Mouse (Mus musculus) CH12.LX (cell line): ENCODE measurements at regions not wholly inside any gene's neighbourhood (a gene's known extent, or its start where the extent isn't known, plus 50 kb on each side); places are given as distances from the start of the nearest gene placed in this dataset.

Source experiments
- DNase-seq: peaks from one replicate; pipeline ENCODE4 v3.0.0-alpha.2; 2013; ENCODE audit errors: extremely low read depth
- H3K27ac ChIP-seq: 2 replicates; pipeline ENCODE4 v1.5.1; 2012; ENCODE audit warnings: low read depth, mild to moderate bottlenecking, control low read depth, moderate library complexity; ENCODE audit not compliant: insufficient read depth
- H3K27me3 ChIP-seq: replicated peaks from 2 replicates; pipeline ENCODE3; 2012; ENCODE audit warnings: inconsistent platforms
- H3K36me3 ChIP-seq, 2 experiments: replicated peaks in 1 of 2; 2 replicates each; pipeline versions ENCODE3 to v1.6.1; 2012; ENCODE audit warnings: inconsistent platforms in 1 of 2, low read length in 1 of 2, mild to moderate bottlenecking in 1 of 2, mixed read lengths in 1 of 2, moderate library complexity in 1 of 2; ENCODE audit not compliant: control insufficient read depth in 1 of 2, insufficient read depth in 1 of 2
- H3K4me1 ChIP-seq, 2 experiments: 2 replicates each; pipeline ENCODE4 v1.6.1; 2012; ENCODE audit warnings: inconsistent platforms in 1 of 2, moderate library complexity in 1 of 2; ENCODE audit not compliant: insufficient read depth in 2 of 2, control insufficient read depth in 1 of 2
- H3K4me2 ChIP-seq: 2 replicates; pipeline ENCODE4 v1.6.1; 2012; ENCODE audit warnings: low read depth, mild to moderate bottlenecking, control low read depth; ENCODE audit not compliant: poor library complexity, insufficient read depth, severe bottlenecking
- H3K4me3 ChIP-seq, 3 experiments: fragments of 150-350 bp in 1 of 3; sonication (generic) in 1 of 3; replicated peaks in 1 of 3; 2 replicates each; pipeline versions ENCODE3 to v1.5.1; 2011 to 2012; ENCODE audit warnings: low read depth in 2 of 3, low read length in 2 of 3, mild to moderate bottlenecking in 2 of 3, moderate library complexity in 2 of 3, control low read depth in 1 of 3, improper control_type of control experiment in 1 of 3, inconsistent platforms in 1 of 3, mixed read lengths in 1 of 3; ENCODE audit not compliant: poor library complexity in 1 of 3
- H3K79me2 ChIP-seq: replicated peaks from 2 replicates; pipeline ENCODE4 v1.6.1; 2012; ENCODE audit warnings: mild to moderate bottlenecking, moderate library complexity; ENCODE audit not compliant: control insufficient read depth, poor library complexity, insufficient read depth, severe bottlenecking; ENCODE audit errors: extremely low read depth
- H3K9ac ChIP-seq: 2 replicates; pipeline ENCODE4 v1.6.1; 2012; ENCODE audit warnings: low read depth, mild to moderate bottlenecking, control low read depth, moderate library complexity; ENCODE audit not compliant: insufficient read depth
- H3K9me3 ChIP-seq: replicated peaks from 2 replicates; pipeline ENCODE3; 2012; ENCODE audit warnings: low read length, inconsistent platforms, mixed read lengths
- BHLHE40 ChIP-seq: IDR thresholded peaks from 2 replicates; pipeline ENCODE4 v1.6.1; 2011; ENCODE audit warnings: mild to moderate bottlenecking, low read depth, low read length, improper control_type of control experiment
- E2F4 ChIP-seq: IDR thresholded peaks from 2 replicates; pipeline ENCODE4 v1.6.1; 2011; ENCODE audit warnings: low read depth, low read length, improper control_type of control experiment; ENCODE audit not compliant: insufficient replicate concordance
- ELF1 ChIP-seq: IDR thresholded peaks from 2 replicates; pipeline ENCODE4 v1.6.1; 2014; ENCODE audit warnings: low read depth, mild to moderate bottlenecking, inconsistent platforms, low read length, improper control_type of control experiment
- EP300 ChIP-seq: IDR thresholded peaks from 2 replicates; pipeline ENCODE4 v1.6.1; 2011; ENCODE audit warnings: low read length, improper control_type of control experiment
- GABPA ChIP-seq: IDR thresholded peaks from 2 replicates; pipeline ENCODE4 v1.6.1; 2012; ENCODE audit warnings: low read depth, low read length, improper control_type of control experiment, inconsistent platforms; ENCODE audit not compliant: insufficient replicate concordance
- IRF4 ChIP-seq: IDR thresholded peaks from 2 replicates; pipeline ENCODE4 v1.6.1; 2014; ENCODE audit warnings: low read depth, mild to moderate bottlenecking, inconsistent platforms, low read length, improper control_type of control experiment
- JUN ChIP-seq: IDR thresholded peaks from 2 replicates; pipeline ENCODE4 v1.6.1; 2011; ENCODE audit warnings: low read depth, mild to moderate bottlenecking, low read length, improper control_type of control experiment, moderate library complexity; ENCODE audit not compliant: insufficient read depth
- JUND ChIP-seq: conservative IDR thresholded peaks from 2 replicates; pipeline ENCODE4 v1.6.1; 2011; ENCODE audit warnings: low read depth, low read length, improper control_type of control experiment
- MAFK ChIP-seq: IDR thresholded peaks from 2 replicates; pipeline ENCODE4 v1.6.1; 2011; ENCODE audit warnings: low read length, improper control_type of control experiment; ENCODE audit not compliant: insufficient replicate concordance
- MAZ ChIP-seq: IDR thresholded peaks from 2 replicates; pipeline ENCODE4 v1.6.1; 2012; ENCODE audit warnings: low read depth, mild to moderate bottlenecking, inconsistent platforms, low read length, improper control_type of control experiment, moderate library complexity
- MEF2A ChIP-seq: IDR thresholded peaks from 2 replicates; pipeline ENCODE4 v1.6.1; 2014; ENCODE audit warnings: low read depth, mild to moderate bottlenecking, inconsistent platforms, low read length, improper control_type of control experiment, borderline replicate concordance
- MXI1 ChIP-seq: IDR thresholded peaks from 2 replicates; pipeline ENCODE4 v1.6.1; 2011; ENCODE audit warnings: mild to moderate bottlenecking, low read depth, low read length, improper control_type of control experiment
- NELFE ChIP-seq: IDR thresholded peaks from 2 replicates; pipeline ENCODE4 v1.6.1; 2011; ENCODE audit warnings: low read depth, low read length, improper control_type of control experiment
- NRF1 ChIP-seq: IDR thresholded peaks from 2 replicates; pipeline ENCODE4 v1.6.1; 2014; ENCODE audit warnings: low read depth, mild to moderate bottlenecking, inconsistent platforms, low read length, improper control_type of control experiment, moderate library complexity
- POLR2A ChIP-seq: IDR thresholded peaks from 2 replicates; pipeline ENCODE4 v1.6.1; 2011; ENCODE audit warnings: low read depth, mild to moderate bottlenecking, improper control_type of control experiment, low read length
- POLR2AphosphoS2 ChIP-seq: IDR thresholded peaks from 2 replicates; pipeline ENCODE4 v1.6.1; 2011; ENCODE audit warnings: low read depth, low read length, improper control_type of control experiment
- SIN3A ChIP-seq: IDR thresholded peaks from 2 replicates; pipeline ENCODE4 v1.6.1; 2012; ENCODE audit warnings: low read length, improper control_type of control experiment, inconsistent platforms
- SMC3 ChIP-seq: IDR thresholded peaks from 2 replicates; pipeline ENCODE4 v1.6.1; 2011; ENCODE audit warnings: low read depth, low read length, improper control_type of control experiment
- TBP ChIP-seq: conservative IDR thresholded peaks from 2 replicates; pipeline ENCODE4 v1.6.1; 2011; ENCODE audit warnings: low read depth, low read length, improper control_type of control experiment
- TCF12 ChIP-seq: IDR thresholded peaks from 2 replicates; pipeline ENCODE4 v1.6.1; 2014; ENCODE audit warnings: low read depth, mild to moderate bottlenecking, inconsistent platforms, low read length, improper control_type of control experiment
- USF1 ChIP-seq: IDR thresholded peaks from 2 replicates; pipeline ENCODE4 v1.6.1; 2014; ENCODE audit warnings: low read depth, mild to moderate bottlenecking, inconsistent platforms, low read length, improper control_type of control experiment
- USF2 ChIP-seq: conservative IDR thresholded peaks from 2 replicates; pipeline ENCODE4 v1.6.1; 2011; ENCODE audit warnings: low read depth, low read length, improper control_type of control experiment
- ZKSCAN1 ChIP-seq: IDR thresholded peaks from 2 replicates; pipeline ENCODE4 v1.6.1; 2012; ENCODE audit warnings: low read depth, inconsistent platforms, low read length, improper control_type of control experiment, borderline replicate concordance
- ZMIZ1 ChIP-seq: IDR thresholded peaks from 2 replicates; pipeline ENCODE4 v1.6.1; 2012; ENCODE audit warnings: low read depth, mild to moderate bottlenecking, inconsistent platforms, low read length, improper control_type of control experiment
- ZNF384 ChIP-seq: IDR thresholded peaks from 2 replicates; pipeline ENCODE4 v1.6.1; 2012; ENCODE audit warnings: low read depth, low read length, improper control_type of control experiment, inconsistent platforms
- dilution Hi-C: fragments of 300-500 bp; cut with MboI; formaldehyde crosslinking; loops from 2 replicates; pipeline ENCODE4 v1.14.3; 2020; ENCODE audit warnings: low sequenced_read_pairs; ENCODE audit not compliant: extremely low pct_unique_long_range_greater_than_20kb, extremely low pct_ligation_motif_present
- in situ Hi-C: fragments of 300-500 bp; cut with MboI; formaldehyde crosslinking; loops from 3 replicates; pipeline ENCODE4 v1.14.3; 2019; ENCODE audit warnings: low sequenced_read_pairs, low pct_ligation_motif_present, low pct_unique_long_range_greater_than_20kb, mixed read lengths

DNA sequence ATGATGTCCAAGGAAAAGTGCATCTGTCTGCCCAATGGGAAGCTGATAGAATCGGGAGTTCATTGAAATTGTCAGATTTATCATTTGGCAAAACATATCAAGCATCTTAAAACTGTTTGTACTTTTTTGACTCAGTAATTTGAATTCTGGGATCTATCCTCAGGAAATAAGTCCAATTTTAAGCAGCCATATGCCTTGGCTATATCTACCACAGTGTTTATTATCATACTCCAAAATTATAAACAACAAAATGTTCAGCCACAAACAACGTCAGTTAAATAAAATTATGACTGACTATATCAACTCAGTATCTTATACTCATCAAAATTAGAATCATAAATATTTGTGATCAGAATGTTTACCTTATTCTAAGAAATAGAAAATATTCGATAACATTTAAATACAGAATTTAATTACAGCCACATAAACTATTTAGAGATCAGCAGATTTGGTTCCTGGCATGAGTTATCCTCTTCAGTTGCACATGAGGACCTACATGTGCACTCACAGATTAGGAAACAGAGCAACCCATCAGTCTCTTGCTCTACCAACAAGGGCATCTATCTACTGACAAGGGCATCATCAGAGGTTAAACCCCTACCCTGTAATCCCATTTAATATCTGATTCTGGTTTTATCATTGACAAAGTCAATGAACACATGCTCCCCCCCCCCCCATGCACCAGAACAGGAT is 451.9 kb upstream of the Sphkap start:
- TF ChIP-seq POLR2AphosphoS2 (no peak), E2F4 (no peak), SIN3A (no peak), MXI1 (no peak), EP300 (no peak), MEF2A (no peak), GABPA (no peak), TCF12 (no peak), JUN (no peak), ELF1 (no peak), BHLHE40 (no peak), MAFK (no peak), ZNF384 (no peak), USF2 (no peak), IRF4 (no peak), TBP (no peak), NELFE (no peak), JUND (no peak)
- Histone ChIP-seq H3K4me3 (no peak overlapping the region), H3K36me3 (no peaks in the 10 kb centered on the region), H3K4me2 (no peak overlapping the region), H3K27ac (no peak overlapping the region), H3K27me3 (no peaks in the 10 kb centered on the region), H3K4me1 (no peaks in the 10 kb centered on the region), H3K9me3 (no peaks in the 10 kb centered on the region), H3K9ac (no peak overlapping the region), H3K79me2 (no peaks in the 10 kb centered on the region)
- in situ Hi-C loops (no loop called here), dilution Hi-C loops (no loop called here)
- no peak for DNase-seq

DNA sequence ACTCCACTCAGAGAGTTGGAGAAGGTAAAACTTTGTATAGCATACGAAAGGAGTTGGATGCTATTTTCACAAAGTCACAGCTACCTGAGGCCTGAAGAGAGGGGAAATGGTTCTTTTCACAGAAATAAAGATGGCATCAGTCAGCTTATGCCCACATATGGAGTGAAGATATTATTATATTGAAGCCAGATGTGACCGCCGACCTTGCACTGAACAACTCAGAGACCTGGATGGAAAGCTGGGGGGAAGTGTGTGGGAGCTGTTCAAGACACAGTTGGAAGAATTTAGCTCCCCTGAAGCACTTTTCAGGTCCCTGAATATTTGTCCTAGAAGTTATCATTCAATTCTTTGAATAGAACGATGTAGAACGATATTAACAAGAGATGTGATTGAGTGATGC is 446.0 kb upstream of the Sphkap start:
- Histone ChIP-seq H3K79me2 (no peaks in the 10 kb centered on the region), H3K4me3 (no peak overlapping the region), H3K9ac (no peak overlapping the region), H3K27ac (no peak overlapping the region), H3K9me3 (no peaks in the 10 kb centered on the region)
- DNase-seq = no peak
- in situ Hi-C loops = no loop called here
- dilution Hi-C loops = no loop called here
- no peak for TF ChIP-seq ZNF384
- no peak for TF ChIP-seq ZMIZ1
- TF ChIP-seq ZKSCAN1 = no peak
- no peak for TF ChIP-seq IRF4
- TF ChIP-seq TCF12 = no peak
- TF ChIP-seq USF1 = no peak
- no peak for TF ChIP-seq POLR2A
- TF ChIP-seq E2F4 = no peak
- no peak for TF ChIP-seq MEF2A
- no peak for TF ChIP-seq SMC3
- TF ChIP-seq POLR2AphosphoS2 = no peak
- TF ChIP-seq MAZ = no peak
- TF ChIP-seq USF2 = no peak
- TF ChIP-seq TBP = no peak
- no peak for TF ChIP-seq JUND
- TF ChIP-seq NRF1 = no peak
- TF ChIP-seq, all 38 proteins: peak for 0
- no peak overlapping the region for H3K4me2 ChIP-seq
- H3K27me3 ChIP-seq = no peaks in the 10 kb centered on the region
- no peaks in the 10 kb centered on the region for H3K36me3 ChIP-seq
- H3K4me1 ChIP-seq = no peaks in the 10 kb centered on the region
